Mouse (Mus musculus) embryonic facial prominence, embryonic 10.5 days (tissue): Measurements from ENCODE around the gene Atp8b2. TPM values are rescaled to one million over a fixed set of nuclear protein-coding genes. Genes with fewer than 3 reads are reported as not detected.
A peak's percentile ranks its signal among the peaks of the same experiment; 100 is the strongest.

Experiments
- DNase-seq: peaks from one replicate; pipeline ENCODE4 v3.0.0-alpha.2; 2017; ENCODE audit warnings: low spot score
- H3K27ac ChIP-seq: fragments of 300-500 bp; sonication (generic); replicated peaks from 2 replicates; pipeline ENCODE4 v1.5.1; 2016; ENCODE audit warnings: mild to moderate bottlenecking
- H3K27me3 ChIP-seq: fragments of 300-500 bp; sonication (generic); replicated peaks from 2 replicates; pipeline ENCODE4 v1.6.1; 2016; ENCODE audit warnings: low read depth, mild to moderate bottlenecking; ENCODE audit not compliant: poor library complexity, severe bottlenecking
- H3K36me3 ChIP-seq: fragments of 300-500 bp; sonication (generic); replicated peaks from 2 replicates; pipeline ENCODE4 v1.6.1; 2016; ENCODE audit warnings: mild to moderate bottlenecking, moderate library complexity
- H3K4me1 ChIP-seq: fragments of 300-500 bp; sonication (generic); 2 replicates; pipeline ENCODE4 v1.6.1; 2016
- H3K4me3 ChIP-seq: fragments of 300-500 bp; sonication (generic); 2 replicates; pipeline ENCODE4 v1.5.1; 2016; ENCODE audit warnings: mild to moderate bottlenecking, moderate library complexity
- H3K9me3 ChIP-seq: fragments of 300-500 bp; sonication (generic); 2 replicates; pipeline ENCODE4 v1.6.1; 2016; ENCODE audit warnings: mild to moderate bottlenecking
- WGBS: fragments of 180-500 bp; shearing (Covaris S2); methylation state at CpG from one replicate; pipeline ENCODE4 v1.1.7; 2016; 5-methylcytosine and 5-hydroxymethylcytosine counted together
- polyA plus RNA-seq: library from polyadenylated mRNA; unstranded; fragments of >200 nt; fragmentation: Nextera tagmentation; extraction: Ambion mirVana; gene quantifications from 2 replicates; pipeline ENCODE4 v1.2.1, GENCODE M21; 2016

The Atp8b2 gene
- polyA plus RNA-seq, 1 experiment from 2014 or later, result 13.3 TPM

GRCm38 (mm10) chr3:89968509-89968908 is 5.2 kb upstream of the Atp8b2 start:
- peaks cover 19% of the 10 kb centered on the region for H3K36me3 ChIP-seq
- peaks cover 20% of the 10 kb centered on the region for H3K4me1 ChIP-seq
- WGBS, result 80% methylated on average over 7 of the region's 7 CpGs
- H3K27ac ChIP-seq, result no peak overlapping the region
- no peak for DNase-seq
- no peak overlapping the region for H3K4me3 ChIP-seq
- no peaks in the 10 kb centered on the region for H3K9me3 ChIP-seq
- H3K27me3 ChIP-seq, result no peaks in the 10 kb centered on the region

DNA sequence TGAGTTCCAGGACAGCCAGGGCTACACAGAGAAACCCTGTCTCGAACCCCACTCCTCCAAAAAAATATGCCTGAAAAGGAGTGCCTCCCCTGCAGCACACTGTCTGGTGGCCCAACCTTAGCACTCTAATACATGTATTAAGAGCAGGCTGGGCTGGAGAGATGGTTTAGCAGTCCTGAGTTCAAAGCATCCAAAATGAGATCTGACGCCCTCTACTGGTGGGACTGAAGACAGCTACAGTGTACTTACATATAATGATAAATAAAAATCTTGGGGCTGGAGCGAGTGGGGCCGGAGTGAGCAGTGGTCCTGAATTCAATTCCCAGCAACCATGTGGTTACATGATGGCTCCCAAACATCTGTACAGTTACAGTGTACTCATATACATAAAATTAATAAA is 3.6 kb upstream of the Atp8b2 start:
- WGBS, result 75% methylated on average over 4 of the region's 4 CpGs

DNA sequence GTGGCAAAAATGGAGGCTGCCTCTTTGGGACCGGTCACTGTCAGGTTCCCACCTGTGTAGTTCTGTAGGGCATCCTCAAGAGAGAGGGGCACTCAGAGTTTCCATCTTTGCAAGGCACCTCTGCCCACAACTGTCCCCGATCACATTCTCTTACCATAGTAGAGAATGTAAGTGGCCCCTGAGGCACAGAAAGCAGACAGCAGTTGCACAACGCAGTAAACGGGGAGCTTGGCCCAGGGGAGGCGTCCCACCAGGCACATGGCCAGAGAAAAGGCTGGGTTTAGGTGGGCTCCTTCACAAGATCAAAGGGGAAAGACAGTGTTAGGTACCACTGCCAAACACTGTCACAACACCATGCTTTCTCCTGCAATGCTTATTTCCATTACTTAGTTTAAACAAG is 2.7 kb upstream of the Atp8b2 start:
- Histone ChIP-seq H3K36me3 (peaks cover 19% of the 10 kb centered on the region), H3K27me3 (no peaks in the 10 kb centered on the region), H3K9me3 (no peaks in the 10 kb centered on the region), H3K4me3 (no peak overlapping the region), H3K4me1 (peaks cover 37% of the 10 kb centered on the region), H3K27ac (no peak overlapping the region)
- WGBS, result 86% methylated on average over 5 of the region's 5 CpGs
- no peak for DNase-seq

More for the DNA sequence above, 3.6 kb upstream of the Atp8b2 start:
- H3K27me3 ChIP-seq, result no peaks in the 10 kb centered on the region
- no peak for DNase-seq
- H3K36me3 ChIP-seq, result peaks cover 19% of the 10 kb centered on the region
- H3K27ac ChIP-seq, result no peak overlapping the region
- no peak overlapping the region for H3K4me3 ChIP-seq
- no peaks in the 10 kb centered on the region for H3K9me3 ChIP-seq
- peaks cover 27% of the 10 kb centered on the region for H3K4me1 ChIP-seq

DNA sequence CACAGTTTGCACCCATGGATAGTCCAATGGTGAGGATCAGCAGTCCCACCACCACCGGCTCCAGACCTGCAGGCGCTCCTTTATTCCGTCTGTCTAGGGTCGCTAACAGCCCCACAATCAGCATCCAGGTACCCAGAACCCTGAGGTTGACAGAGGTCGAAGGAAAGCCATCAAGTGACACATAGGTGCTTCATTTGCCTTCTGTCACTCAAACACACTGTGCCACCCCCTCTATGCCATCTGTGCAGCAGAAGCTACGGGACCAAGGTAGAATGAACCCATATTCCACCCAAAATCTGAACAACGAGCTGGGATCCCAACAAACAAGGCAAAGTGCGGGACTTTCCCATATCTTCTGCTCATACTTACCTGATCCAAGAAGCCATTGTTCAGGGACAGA is 2.2 kb upstream of the Atp8b2 start:
- no peak overlapping the region for H3K27ac ChIP-seq
- no peak overlapping the region for H3K4me3 ChIP-seq
- DNase-seq, result no peak
- peaks cover 41% of the 10 kb centered on the region for H3K4me1 ChIP-seq
- H3K36me3 ChIP-seq, result peaks cover 19% of the 10 kb centered on the region
- WGBS, result 96% methylated on average over 8 of the region's 8 CpGs
- H3K27me3 ChIP-seq, result no peaks in the 10 kb centered on the region
- H3K9me3 ChIP-seq, result no peaks in the 10 kb centered on the region

- WGBS, result 43% methylated on average over 22 of the region's 22 CpGs
Measured at GRCm38 (mm10) chr3:89963926-89964739, 825 bp upstream of the Atp8b2 start.

GRCm38 (mm10) chr3:89962751-89963220 is 522 bp downstream of the Atp8b2 start:
- Histone ChIP-seq H3K27me3 (no peaks in the 10 kb centered on the region), H3K4me1 (peaks cover 59% of the 10 kb centered on the region), H3K4me3 (peak overlapping the region; percentile 98), H3K27ac (peak overlapping the region; percentile 95), H3K9me3 (no peaks in the 10 kb centered on the region), H3K36me3 (peaks cover 39% of the 10 kb centered on the region)
- DNase-seq, result no peak
- under 1% methylated on average over 30 of the region's 30 CpGs for WGBS

More at GRCm38 (mm10) chr3:89963926-89964739, 825 bp upstream of the Atp8b2 start:
- peaks cover 25% of the 10 kb centered on the region for H3K36me3 ChIP-seq
- H3K4me1 ChIP-seq, result peaks cover 54% of the 10 kb centered on the region
- peak; percentile 75 for DNase-seq
- H3K27ac ChIP-seq, result peak overlapping the region; percentile 95
- H3K9me3 ChIP-seq, result no peaks in the 10 kb centered on the region
- peak overlapping the region; percentile 98 for H3K4me3 ChIP-seq
- no peaks in the 10 kb centered on the region for H3K27me3 ChIP-seq

- WGBS, result 10% methylated on average over 14 of the region's 14 CpGs
Measured at GRCm38 (mm10) chr3:89962059-89962750, 1.1 kb downstream of the Atp8b2 start.

GRCm38 (mm10) chr3:89961436-89961835 is 1.9 kb downstream of the Atp8b2 start:
- Histone ChIP-seq H3K9me3 (no peaks in the 10 kb centered on the region), H3K36me3 (peaks cover 52% of the 10 kb centered on the region), H3K27ac (peak overlapping the region; percentile 95; the same call in 1 of the 2 replicates), H3K4me1 (peaks cover 59% of the 10 kb centered on the region), H3K4me3 (peak overlapping the region; percentile 98), H3K27me3 (no peaks in the 10 kb centered on the region)
- no peak for DNase-seq
- 61% methylated on average over 4 of the region's 4 CpGs for WGBS

More at GRCm38 (mm10) chr3:89962059-89962750, 1.1 kb downstream of the Atp8b2 start:
- Histone ChIP-seq H3K36me3 (peaks cover 44% of the 10 kb centered on the region), H3K27ac (peak overlapping the region; percentile 95), H3K27me3 (no peaks in the 10 kb centered on the region), H3K4me3 (peak overlapping the region; percentile 98), H3K4me1 (peaks cover 59% of the 10 kb centered on the region), H3K9me3 (no peaks in the 10 kb centered on the region)
- DNase-seq, result peak; percentile 44

DNA sequence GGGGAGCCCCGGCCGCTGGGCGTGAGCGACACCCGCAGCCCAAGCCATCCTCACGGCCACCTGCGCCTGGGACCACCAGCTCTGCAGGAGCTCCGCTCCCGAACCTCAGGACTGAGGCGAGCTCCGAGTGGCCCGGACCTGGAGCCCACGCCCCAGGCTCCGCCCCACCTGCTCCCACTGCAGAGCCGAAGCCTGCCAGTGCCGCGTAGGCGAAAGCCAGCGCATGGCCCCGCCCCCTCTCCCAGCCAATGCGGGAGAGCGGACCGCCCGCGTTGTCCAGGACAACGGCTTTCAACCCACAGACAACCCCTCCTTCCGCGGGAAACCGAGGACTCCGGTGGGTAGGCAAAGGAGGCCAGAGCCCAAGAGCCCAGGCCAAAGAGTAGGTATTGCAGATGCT is 2.8 kb downstream of the Atp8b2 start:
- H3K27ac ChIP-seq, result peak overlapping the region; percentile 79
- H3K4me1 ChIP-seq, result peaks cover 58% of the 10 kb centered on the region
- under 1% methylated on average over 30 of the region's 30 CpGs for WGBS
- no peaks in the 10 kb centered on the region for H3K9me3 ChIP-seq
- H3K27me3 ChIP-seq, result no peaks in the 10 kb centered on the region
- DNase-seq, result peak; percentile 95
- H3K4me3 ChIP-seq, result peak overlapping the region; percentile 98
- H3K36me3 ChIP-seq, result peaks cover 52% of the 10 kb centered on the region

DNA sequence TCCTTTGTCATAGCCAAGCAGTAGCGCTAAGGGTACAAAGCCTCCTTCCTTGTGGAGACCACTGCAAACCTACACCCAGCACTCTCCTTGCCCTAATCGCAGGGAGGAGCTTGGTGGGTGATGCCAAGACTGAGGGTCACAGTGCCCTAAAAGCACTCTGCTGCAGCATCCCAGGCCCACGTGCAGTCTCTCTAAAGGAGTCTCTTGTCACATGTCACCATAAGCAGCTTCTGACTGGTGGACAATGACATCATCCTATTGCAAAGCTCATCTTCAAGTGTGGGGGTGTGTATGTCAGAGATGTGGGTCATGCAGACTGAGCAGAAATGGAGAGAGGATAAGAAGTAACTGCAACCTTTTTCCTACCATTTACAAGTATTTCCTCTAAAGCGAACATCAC is 3.9 kb downstream of the Atp8b2 start:
- Histone ChIP-seq H3K36me3 (peaks cover 53% of the 10 kb centered on the region), H3K27ac (no peak overlapping the region), H3K4me3 (peak overlapping the region; percentile 98; the same call in 1 of the 2 replicates), H3K27me3 (no peaks in the 10 kb centered on the region), H3K9me3 (no peaks in the 10 kb centered on the region), H3K4me1 (peaks cover 48% of the 10 kb centered on the region)
- no peak for DNase-seq
- WGBS, result 75% methylated on average over 4 of the region's 4 CpGs

DNA sequence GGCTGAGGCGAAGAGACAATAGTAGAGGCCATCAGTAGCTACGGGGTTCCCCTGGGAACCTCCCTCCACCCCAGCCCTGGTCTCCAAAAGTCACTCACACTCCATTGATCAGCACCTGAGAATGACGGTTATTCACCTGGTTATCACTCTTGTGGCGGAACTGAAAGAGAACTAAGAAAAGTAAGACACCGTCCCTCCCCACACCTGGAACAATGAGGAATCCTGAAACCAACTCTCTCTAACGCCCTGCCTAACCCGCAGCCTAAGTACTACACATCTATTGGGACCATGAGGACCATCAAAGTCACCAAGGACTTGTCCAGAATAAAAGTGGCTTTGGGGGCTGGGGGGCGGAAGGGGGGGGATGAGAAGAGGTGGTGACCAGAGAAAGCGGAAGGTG is 5.4 kb downstream of the Atp8b2 start:
- H3K36me3 ChIP-seq, result peaks cover 69% of the 10 kb centered on the region
- no peaks in the 10 kb centered on the region for H3K27me3 ChIP-seq
- no peak for DNase-seq
- H3K9me3 ChIP-seq, result no peaks in the 10 kb centered on the region
- H3K4me3 ChIP-seq, result no peak overlapping the region
- H3K27ac ChIP-seq, result no peak overlapping the region
- H3K4me1 ChIP-seq, result peaks cover 38% of the 10 kb centered on the region
- WGBS, result 94% methylated on average over 9 of the region's 9 CpGs

GRCm38 (mm10) chr3:89956177-89956971 is 6.9 kb downstream of the Atp8b2 start:
- H3K36me3 ChIP-seq, result peaks cover 84% of the 10 kb centered on the region
- H3K4me1 ChIP-seq, result peaks cover 26% of the 10 kb centered on the region
- H3K27ac ChIP-seq, result no peak overlapping the region
- H3K4me3 ChIP-seq, result no peak overlapping the region
- no peak for DNase-seq
- H3K9me3 ChIP-seq, result no peaks in the 10 kb centered on the region
- WGBS, result 92% methylated on average over 7 of the region's 7 CpGs
- H3K27me3 ChIP-seq, result no peaks in the 10 kb centered on the region
